Mouse (Mus musculus) lung, postnatal 0 days (tissue): ENCODE data around the gene Ppfia2.

Experiments used
- CTCF ChIP-seq: IDR thresholded peaks from 2 replicates; pipeline ENCODE4 v1.5.1; 2016; ENCODE audit warnings: antibody characterized with exemption, mild to moderate bottlenecking
- EP300 ChIP-seq: IDR thresholded peaks from 2 replicates; pipeline ENCODE4 v1.6.1; 2016; ENCODE audit warnings: antibody characterized with exemption, mild to moderate bottlenecking, control low read depth

DNA sequence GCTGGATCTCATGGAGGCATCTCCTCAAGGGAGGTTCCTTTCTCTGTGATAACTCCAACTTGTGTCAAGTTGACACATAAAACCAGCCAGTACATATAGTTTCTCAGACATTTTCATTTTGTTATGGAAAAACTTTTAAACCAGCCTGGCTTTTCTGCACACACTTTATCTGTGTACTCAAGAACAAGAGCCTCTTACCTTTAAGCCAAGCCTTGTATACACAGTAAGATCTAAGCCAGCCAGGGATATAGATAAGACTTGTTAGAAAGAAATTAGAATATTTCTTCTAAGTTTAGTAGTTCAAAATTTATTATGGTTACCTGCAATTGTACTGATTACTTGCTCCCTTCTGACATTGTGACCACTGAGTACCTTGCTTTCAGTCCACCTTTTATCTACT, 444.1 kb downstream of the Ppfia2 start:
- no peak for TF ChIP-seq CTCF
- TF ChIP-seq EP300: no peak
